Mouse (Mus musculus) cerebellum, postnatal 10 days (tissue): ENCODE data around the gene Pex14.

Source experiments
- DNase-seq, 2 experiments: peaks; one replicate each; pipeline ENCODE4 v3.0.0; 2021; ENCODE audit warnings: mixed read lengths in 2 of 2

Pex14 gene

GRCm38 (mm10) chr4:148912826-148913590, 186.7 kb downstream of the Pex14 start:
- DNase-seq: no peak

- no peak for DNase-seq
Observed at GRCm38 (mm10) chr4:148912134-148912533, 187.5 kb downstream of the Pex14 start.
